Mouse (Mus musculus) ES-E14 (cell line): ENCODE data around the gene Cdx4. TPM values are rescaled to one million over a fixed set of nuclear protein-coding genes. Genes with fewer than 3 reads are reported as not detected.

ENCODE experiments used
- DNase-seq: peaks from one replicate; pipeline ENCODE4 v3.0.0-alpha.2; 2013; ENCODE audit warnings: low read depth, low spot score
- H3K27ac ChIP-seq: 2 replicates; pipeline ENCODE4 v1.5.1; 2012; ENCODE audit warnings: low read depth, mild to moderate bottlenecking, low read length, moderate library complexity, mixed read lengths; ENCODE audit not compliant: poor library complexity, insufficient read depth, severe bottlenecking
- H3K36me3 ChIP-seq: 2 replicates; pipeline ENCODE4 v1.6.1; 2012; ENCODE audit warnings: mild to moderate bottlenecking, low read length, moderate library complexity, mixed read lengths; ENCODE audit not compliant: control insufficient read depth, poor library complexity, insufficient read depth, severe bottlenecking
- H3K4me1 ChIP-seq, 2 experiments: fragments of 150-350 bp in 1 of 2; sonication (generic) in 1 of 2; 2 replicates each; pipeline ENCODE4 v1.6.1; 2012; ENCODE audit warnings: low read length in 2 of 2, mild to moderate bottlenecking in 1 of 2, mixed read lengths in 1 of 2; ENCODE audit not compliant: control insufficient read depth in 2 of 2, insufficient read depth in 2 of 2, poor library complexity in 1 of 2
- H3K4me3 ChIP-seq, 2 experiments: fragments of 150-350 bp in 1 of 2; sonication (generic) in 1 of 2; 2 replicates each; pipeline ENCODE4 v1.5.1; 2012; ENCODE audit warnings: low read length in 2 of 2, low read depth in 1 of 2, mild to moderate bottlenecking in 1 of 2, mixed read lengths in 1 of 2; ENCODE audit not compliant: insufficient read depth in 1 of 2, poor library complexity in 1 of 2, severe bottlenecking in 1 of 2
- H3K9ac ChIP-seq: 2 replicates; pipeline ENCODE4 v1.6.1; 2012; ENCODE audit warnings: low read depth, mild to moderate bottlenecking, low read length, mixed read lengths; ENCODE audit not compliant: poor library complexity, insufficient read depth, severe bottlenecking
- H3K9me3 ChIP-seq: fragments of 150-350 bp; sonication (generic); 2 replicates; pipeline ENCODE4 v1.6.1; 2012; ENCODE audit warnings: low read depth, mild to moderate bottlenecking, low read length; ENCODE audit not compliant: control insufficient read depth, insufficient read depth
- CHD2 ChIP-seq: IDR thresholded peaks from 2 replicates; pipeline ENCODE4 v1.6.1; 2014; ENCODE audit warnings: mild to moderate bottlenecking, low read depth, low read length, inconsistent platforms
- HCFC1 ChIP-seq: IDR thresholded peaks from 2 replicates; pipeline ENCODE4 v1.6.1; 2012; ENCODE audit warnings: low read length, inconsistent platforms, borderline replicate concordance; ENCODE audit not compliant: insufficient read depth
- MAFK ChIP-seq: IDR thresholded peaks from 2 replicates; pipeline ENCODE4 v1.6.1; 2014; ENCODE audit warnings: mild to moderate bottlenecking, low read depth, low read length, inconsistent platforms; ENCODE audit not compliant: insufficient read depth
- ZC3H11A ChIP-seq: IDR thresholded peaks from 2 replicates; pipeline ENCODE4 v1.6.1; 2012; ENCODE audit warnings: low read depth, mild to moderate bottlenecking, inconsistent platforms, low read length, borderline replicate concordance
- ZNF384 ChIP-seq: IDR thresholded peaks from 2 replicates; pipeline ENCODE4 v1.6.1; 2012; ENCODE audit warnings: low read depth, low read length, inconsistent platforms
- in situ Hi-C, 2 experiments: fragments of 600-800 bp; cut with MboI; formaldehyde crosslinking; loops; one replicate each; pipeline ENCODE4 v1.15.1; 2025; ENCODE audit warnings: low sequenced_read_pairs in 2 of 2, inconsistent platforms in 1 of 2; ENCODE audit not compliant: unreplicated experiment in 2 of 2
- total RNA-seq: library from RNA; depleted of rRNA; stranded (reverse); fragments of 300-350 nt; gene quantifications from 2 replicates; pipeline ENCODE4 v1.2.3, GENCODE M21; 2012

The Cdx4 gene
- total RNA-seq, 1 experiment, result 0.31 TPM

- Histone ChIP-seq H3K4me3 (no peak overlapping the region), H3K27ac (no peak overlapping the region; the same call in 1 of the 2 replicates)
- in situ Hi-C loops, result no loop called here
Measured at GRCm38 (mm10) chrX:103288485-103289330, 32.5 kb upstream of the Cdx4 start.

DNA sequence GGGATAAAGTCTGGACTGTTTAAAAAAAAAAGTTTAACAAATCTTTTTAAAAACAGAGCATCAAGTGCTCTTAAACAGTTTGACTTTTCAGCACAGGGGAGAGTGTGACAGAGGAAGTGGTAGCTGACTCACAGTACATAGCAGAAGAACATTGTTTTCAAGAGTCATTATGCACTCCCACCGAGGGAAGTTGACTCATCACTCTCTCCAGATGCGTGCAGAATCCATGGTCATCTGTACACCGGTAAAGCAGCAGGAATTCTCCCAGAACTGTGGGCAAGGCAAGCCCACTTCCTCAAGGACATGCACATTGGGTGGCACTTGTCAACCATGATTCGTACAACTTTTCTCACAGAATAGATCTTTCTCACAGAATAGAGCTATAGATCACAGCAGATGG lies 22.3 kb upstream of the Cdx4 start:
- H3K4me3 ChIP-seq, result no peak overlapping the region
- H3K4me1 ChIP-seq, result no peaks in the 10 kb centered on the region
- H3K9me3 ChIP-seq, result 0 out of 2 replicates have a peak, but pooled peaks cover 1% of the 10 kb centered on the region
- DNase-seq, result no peak
- H3K36me3 ChIP-seq, result peaks cover 2% of the 10 kb centered on the region; the same call in 1 of the 2 replicates
- TF ChIP-seq MAFK (no peak), ZC3H11A (no peak), CHD2 (no peak), HCFC1 (no peak), ZNF384 (no peak)
- in situ Hi-C loops, result no loop called here
- H3K9ac ChIP-seq, result no peak overlapping the region
- no peak overlapping the region for H3K27ac ChIP-seq

More at GRCm38 (mm10) chrX:103288485-103289330, 32.5 kb upstream of the Cdx4 start:
- TF ChIP-seq ZNF384, result no peak
- TF ChIP-seq HCFC1, result no peak
- no peak for TF ChIP-seq ZC3H11A
- TF ChIP-seq CHD2, result no peak
- no peak for TF ChIP-seq MAFK
- Histone ChIP-seq H3K9me3 (no peaks in the 10 kb centered on the region), H3K4me1 (peaks cover 3 to 4% of the 10 kb centered on the region in 2 experiments; a peak in 2 of 4 replicates), H3K9ac (no peak overlapping the region), H3K36me3 (no peaks in the 10 kb centered on the region)
- DNase-seq, result no peak

DNA sequence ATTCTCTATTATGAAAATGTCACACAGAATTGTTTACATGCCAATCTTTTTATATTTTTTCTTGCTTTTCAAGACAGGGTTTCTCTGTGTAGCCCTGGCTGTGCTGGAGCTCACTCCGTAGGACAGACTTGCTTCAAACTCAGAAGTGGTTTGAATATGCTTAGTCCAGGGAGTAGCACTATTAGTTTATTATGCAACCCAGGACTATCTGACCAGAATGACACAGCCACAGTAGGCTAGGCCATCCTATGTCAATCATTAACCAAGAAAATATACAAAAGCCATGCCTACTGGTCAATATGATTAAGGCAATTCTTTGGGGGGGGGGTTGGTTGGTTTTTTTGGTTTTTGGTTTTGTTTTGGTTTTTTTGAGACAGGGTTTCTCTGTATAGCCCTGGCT lies 12.9 kb upstream of the Cdx4 start:
- Histone ChIP-seq H3K9ac (no peak overlapping the region), H3K4me3 (no peak overlapping the region), H3K9me3 (no peaks in the 10 kb centered on the region), H3K27ac (no peak overlapping the region), H3K36me3 (no peaks in the 10 kb centered on the region; the same call in 1 of the 2 replicates), H3K4me1 (peaks cover 0 to 3% of the 10 kb centered on the region in 2 experiments; a peak in 1 of 4 replicates)
- DNase-seq, result no peak
- TF ChIP-seq ZNF384 (no peak), MAFK (no peak), CHD2 (no peak), HCFC1 (no peak), ZC3H11A (no peak)
- in situ Hi-C loops, result no loop called here

GRCm38 (mm10) chrX:103311723-103312122 lies 9.5 kb upstream of the Cdx4 start:
- in situ Hi-C loops, result no loop called here
- Histone ChIP-seq H3K4me1 (peaks cover 0 to 5% of the 10 kb centered on the region in 2 experiments; a peak in 1 of 4 replicates), H3K9me3 (no peaks in the 10 kb centered on the region), H3K4me3 (peak overlapping the region; percentile 55 to 62), H3K9ac (no peak overlapping the region), H3K36me3 (no peaks in the 10 kb centered on the region; the same call in 1 of the 2 replicates), H3K27ac (peak overlapping the region; percentile 90; the same call in 1 of the 2 replicates)
- DNase-seq, result peak; percentile 72
- TF ChIP-seq ZC3H11A, result no peak
- peak; percentile 21; the same call in 1 of the 2 replicates for TF ChIP-seq CHD2
